Mouse (Mus musculus) stomach, postnatal 0 days (tissue): ENCODE data around the gene Cog2.

Experiments used
- CTCF ChIP-seq: IDR thresholded peaks from 2 replicates; pipeline ENCODE4 v1.5.1; 2016; ENCODE audit warnings: antibody characterized with exemption, low read depth, mild to moderate bottlenecking, moderate library complexity
- EP300 ChIP-seq: optimal IDR thresholded peaks from 2 replicates; pipeline ENCODE3; 2016; ENCODE audit warnings: antibody characterized with exemption

GRCm38 (mm10) chr8:124576751-124577150, 56.2 kb downstream of the Cog2 start:
- TF ChIP-seq CTCF (no peak; the same call in 1 of the 2 replicates), EP300 (no peak)
